ENCODE assay signal across 8 mouse cellular contexts in the genomic region with DNA sequence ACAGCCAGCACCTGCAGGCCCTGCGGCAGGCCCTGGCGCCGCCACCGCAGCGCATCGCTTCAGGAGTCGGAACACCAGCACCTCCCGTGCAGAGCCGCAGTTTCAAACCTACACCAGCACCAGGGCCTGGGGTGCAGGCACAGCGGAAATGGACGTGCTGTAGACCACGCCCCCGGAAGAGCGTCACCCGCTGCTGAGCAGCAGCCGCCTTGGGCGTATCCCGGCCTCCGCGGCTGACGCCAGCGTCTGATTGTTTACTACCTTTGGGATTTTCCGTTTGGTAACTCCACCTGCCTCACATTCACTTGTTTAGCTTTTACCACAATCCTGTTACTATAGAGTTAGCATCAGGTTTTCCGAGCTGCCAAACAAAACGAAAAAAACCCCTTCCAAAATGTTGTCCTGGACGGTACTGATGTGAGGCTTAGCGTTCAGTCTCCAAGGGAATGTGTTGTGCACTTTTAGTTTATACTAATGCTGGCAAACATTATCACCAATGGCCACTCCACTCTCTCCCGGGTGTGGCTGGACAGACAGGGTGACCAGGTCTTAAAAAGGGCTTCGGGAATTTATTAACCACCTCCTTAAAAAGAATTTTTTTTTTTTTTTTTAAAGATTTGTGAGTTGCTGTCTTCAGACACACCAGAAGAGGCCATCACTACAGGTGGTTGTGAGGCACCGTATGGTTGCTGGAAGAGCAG. TPM values are rescaled to one million over a fixed set of nuclear protein-coding genes. Genes with fewer than 3 reads are reported as not detected.
DNase-seq lines count a peak whose midpoint lies in the region; ATAC-seq lines count a peak whose summit lies in the region.

A gene (minus strand): TSS at position 150 of the 701 bp plus-strand sequence.

- ATAC-seq in inflammation-experienced regulatory T-cells, adult 6 months, result peak; percentile 85
- ATAC-seq in megakaryocyte-erythroid progenitor cell, adult 5-6 weeks (replicated peaks; ENCODE audit: low FRiP score, low TSS enrichment, poor library complexity, severe bottlenecking), result peak; percentile 86

- intact Hi-C loops in gastrocnemius, postnatal 14 days (cut with DNase I; ENCODE audit: low total_unique reads), result no loop called here
- intact Hi-C loops in left cerebral cortex, postnatal 10 days (cut with DNase I), result no loop called here

- peak; percentile 94 for DNase-seq in adipocyte (ENCODE audit: low spot score)
- DNase-seq in embryo, embryonic 10 days (ENCODE audit: low spot score), result peak; percentile 97
- peak; percentile 91 for DNase-seq in gastrocnemius, postnatal 14 days
- peak; percentile 83 to 93 for DNase-seq in left cerebral cortex, postnatal 10 days (ENCODE audit: extremely low spot score in 1 of 2, low spot score in 2 of 2)
- DNase-seq in right cerebral cortex, postnatal 25 days, result peak; percentile 91
- DNase-seq in yolk sac, embryonic 10.5 days (ENCODE audit: low spot score), result peak; percentile 92

RNA-seq across cellular contexts. Expression of the gene that starts here (rescaled TPM):
- 1 to 10 TPM; 3.1 to 3.5 TPM for total RNA-seq in gastrocnemius, postnatal 14 days (2021)
- 10 to 100 TPM; 12.5 to 20.8 (median 13.3) TPM for polyA plus RNA-seq in inflammation-experienced regulatory T-cells, adult 6 months (2017; shearing (Covaris generic))
- total RNA-seq in left cerebral cortex, postnatal 10 days (2021), result 1 to 10 TPM; 4.1 to 4.6 TPM
- total RNA-seq in megakaryocyte-erythroid progenitor cell, adult 5-6 weeks (2014; fragmentation: Nextera tagmentation), result 6.8 and 15.3 TPM in 2 replicates
- 16.4 and 18.1 TPM in 2 replicates for total RNA-seq in megakaryocyte-erythroid progenitor cell, adult 5-6 weeks (2017)

Comparison
In these comparisons a context has a peak if more than half of its experiments do, and no peak if none do; other contexts are left out.
1. Peak in every context shown above with its lines: DNase-seq and ATAC-seq.